Mouse (Mus musculus): ENCODE results near the gene Gpr183. TPM values are rescaled to one million over a fixed set of nuclear protein-coding genes. Genes with fewer than 3 reads are reported as not detected.

Gene Gpr183
- polyA plus RNA-seq, 1 experiment from 2014 or later: 0.81 TPM

- peaks cover 8% of the 10 kb centered on the region; the same call in 1 of the 2 replicates for H3K36me3 ChIP-seq (ENCODE audit: control insufficient read depth, insufficient read depth, low read length)
- no peaks in the 10 kb centered on the region for H3K4me1 ChIP-seq (ENCODE audit: control insufficient read depth, insufficient read depth, low read depth, low read length)
- no peak overlapping the region for H3K4me2 ChIP-seq (ENCODE audit: low read length)
- H3K27me3 ChIP-seq (replicated peaks; ENCODE audit: control insufficient read depth, insufficient read depth, low read length): no peaks in the 10 kb centered on the region
- H3K9ac ChIP-seq (ENCODE audit: low read depth, low read length): no peak overlapping the region
- no peak for ATAC-seq
- H3K9me3 ChIP-seq (ENCODE audit: control insufficient read depth, low read length): no peaks in the 10 kb centered on the region
- H3K4me3 ChIP-seq (ENCODE audit: low read length): no peak overlapping the region
- no peak overlapping the region for H3K27ac ChIP-seq (ENCODE audit: low read depth, low read length)
- WGBS: 87% methylated on average over 8 of the region's 8 CpGs
Observed at GRCm38 (mm10) chr14:121906341-121906991, 58.5 kb downstream of the Gpr183 start.

GRCm38 (mm10) chr14:121904754-121905153, 60.2 kb downstream of the Gpr183 start:
- no peak overlapping the region for H3K27ac ChIP-seq (ENCODE audit: low read depth, low read length)
- H3K9me3 ChIP-seq (ENCODE audit: control insufficient read depth, low read length): no peaks in the 10 kb centered on the region
- no peak overlapping the region for H3K9ac ChIP-seq (ENCODE audit: low read depth, low read length)
- H3K4me2 ChIP-seq (ENCODE audit: low read length): no peak overlapping the region
- H3K4me3 ChIP-seq (ENCODE audit: low read length): no peak overlapping the region
- peaks cover 8% of the 10 kb centered on the region; the same call in 1 of the 2 replicates for H3K36me3 ChIP-seq (ENCODE audit: control insufficient read depth, insufficient read depth, low read length)
- 63% methylated on average over 3 of the region's 3 CpGs for WGBS
- ATAC-seq: no peak
- no peaks in the 10 kb centered on the region for H3K4me1 ChIP-seq (ENCODE audit: control insufficient read depth, insufficient read depth, low read depth, low read length)
- no peaks in the 10 kb centered on the region for H3K27me3 ChIP-seq (replicated peaks; ENCODE audit: control insufficient read depth, insufficient read depth, low read length)

GRCm38 (mm10) chr14:121903381-121903876, 61.6 kb downstream of the Gpr183 start:
- Histone ChIP-seq H3K4me2 (ENCODE audit: low read length) (no peak overlapping the region), H3K4me3 (ENCODE audit: low read length) (no peak overlapping the region), H3K27me3 (replicated peaks; ENCODE audit: control insufficient read depth, insufficient read depth, low read length) (no peaks in the 10 kb centered on the region), H3K27ac (ENCODE audit: low read depth, low read length) (no peak overlapping the region), H3K36me3 (ENCODE audit: control insufficient read depth, insufficient read depth, low read length) (peaks cover 7% of the 10 kb centered on the region; the same call in 1 of the 2 replicates), H3K4me1 (ENCODE audit: control insufficient read depth, insufficient read depth, low read depth, low read length) (no peaks in the 10 kb centered on the region; the same call in 1 of the 2 replicates), H3K9ac (ENCODE audit: low read depth, low read length) (no peak overlapping the region), H3K9me3 (ENCODE audit: control insufficient read depth, low read length) (no peaks in the 10 kb centered on the region)
- 94% methylated on average over 7 of the region's 7 CpGs for WGBS
- no peak for ATAC-seq

Other genes starting within 250 kb of the Gpr183 start
- gene Dock9, start 167.4 kb downstream of the Gpr183 start, polyA plus RNA-seq (2015; fragmentation: Nextera tagmentation; extraction: Ambion mirVana): 13.4 and 14.9 TPM in 2 replicates
- 48.9 and 51.8 TPM in 2 replicates for gene Ubac2, start 86.6 kb downstream of the Gpr183 start, polyA plus RNA-seq (2015; fragmentation: Nextera tagmentation; extraction: Ambion mirVana)
- 0.10 and 0.16 TPM in 2 replicates for gene Gpr18, start 49.4 kb downstream of the Gpr183 start, polyA plus RNA-seq (2015; fragmentation: Nextera tagmentation; extraction: Ambion mirVana)
- not detected in 2 replicates for gene Timm8a2, start 69.5 kb upstream of the Gpr183 start, polyA plus RNA-seq (2015; fragmentation: Nextera tagmentation; extraction: Ambion mirVana)
- gene Tm9sf2, start 141.8 kb upstream of the Gpr183 start, polyA plus RNA-seq (2015; fragmentation: Nextera tagmentation; extraction: Ambion mirVana): 117 and 122 TPM in 2 replicates
- 15.7 and 21.6 TPM in 2 replicates for gene Clybl, start 216.5 kb upstream of the Gpr183 start, polyA plus RNA-seq (2015; fragmentation: Nextera tagmentation; extraction: Ambion mirVana)

Measured in hindbrain, embryonic 16.5 days (tissue).